In the genomic region with DNA sequence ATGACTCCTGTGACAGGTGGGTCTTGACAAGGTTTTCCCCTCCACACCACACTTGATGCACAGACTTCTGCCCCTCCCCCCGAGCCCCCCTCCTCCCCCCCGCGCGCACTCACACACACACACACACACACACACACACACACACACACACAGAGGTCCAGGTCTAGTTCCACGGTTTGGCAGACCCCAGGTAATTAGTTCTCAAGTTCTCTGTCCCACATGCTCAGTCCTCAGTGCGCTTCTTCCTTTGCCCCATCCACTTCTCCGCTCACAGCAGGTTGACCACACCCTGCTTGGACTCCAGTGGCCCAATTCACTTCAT, we compare ENCODE assay signal across 8 mouse cellular contexts. TPM values are rescaled to one million over a fixed set of nuclear protein-coding genes. Genes with fewer than 3 reads are reported as not detected.
DNase-seq lines count a peak whose midpoint lies in the region; ATAC-seq lines count a peak whose summit lies in the region.

No protein-coding gene starts in this region.

- no peak overlapping the region for H3K9ac ChIP-seq in liver, embryonic 11.5 days (ENCODE audit: low read depth, low read length)
- no peak overlapping the region for H3K9ac ChIP-seq in intestine, embryonic 15.5 days
- peak overlapping the region; percentile 66 for H3K9ac ChIP-seq in neural tube, embryonic 12.5 days

- H3K36me3 ChIP-seq in liver, embryonic 11.5 days (ENCODE audit: control insufficient read depth, insufficient read depth, low read length), result no peaks in the 10 kb centered on the region
- no peaks in the 10 kb centered on the region for H3K36me3 ChIP-seq in forebrain, embryonic 10.5 days (replicated peaks)
- no peaks in the 10 kb centered on the region for H3K36me3 ChIP-seq in intestine, embryonic 15.5 days
- no peaks in the 10 kb centered on the region for H3K36me3 ChIP-seq in neural tube, embryonic 12.5 days

- no peaks in the 10 kb centered on the region for H3K9me3 ChIP-seq in liver, embryonic 11.5 days (ENCODE audit: control insufficient read depth, low read length)
- no peaks in the 10 kb centered on the region for H3K9me3 ChIP-seq in forebrain, embryonic 10.5 days
- H3K9me3 ChIP-seq in intestine, embryonic 15.5 days, result no peaks in the 10 kb centered on the region
- no peaks in the 10 kb centered on the region for H3K9me3 ChIP-seq in neural tube, embryonic 12.5 days

- H3K4me1 ChIP-seq in liver, embryonic 11.5 days (replicated peaks; ENCODE audit: control insufficient read depth, insufficient read depth, low read length), result no peaks in the 10 kb centered on the region
- H3K4me1 ChIP-seq in forebrain, embryonic 10.5 days, result peaks cover 20% of the 10 kb centered on the region
- H3K4me1 ChIP-seq in intestine, embryonic 15.5 days (replicated peaks), result peaks cover 8% of the 10 kb centered on the region; the same call in 1 of the 2 replicates
- H3K4me1 ChIP-seq in neural tube, embryonic 12.5 days, result peaks cover 12% of the 10 kb centered on the region

- ATAC-seq in liver, embryonic 11.5 days (replicated peaks; ENCODE audit: low FRiP score), result no peak
- ATAC-seq in intestine, embryonic 15.5 days, result no peak
- no peak; the same call in none of the 2 replicates for ATAC-seq in neural tube, embryonic 12.5 days (ENCODE audit: low FRiP score, low read depth)
- ATAC-seq in granulocyte monocyte progenitor cell, adult 5-6 weeks (replicated peaks; ENCODE audit: poor library complexity, severe bottlenecking), result no peak

- peak overlapping the region; percentile 94 for H3K4me2 ChIP-seq in liver, embryonic 11.5 days
- peak overlapping the region; percentile 100 for H3K4me2 ChIP-seq in intestine, embryonic 15.5 days (replicated peaks)
- peak overlapping the region; percentile 95 for H3K4me2 ChIP-seq in neural tube, embryonic 12.5 days (replicated peaks)

- H3K4me3 ChIP-seq in liver, embryonic 11.5 days (ENCODE audit: low read depth, low read length), result peak overlapping the region; percentile 54
- H3K4me3 ChIP-seq in forebrain, embryonic 10.5 days, result peak overlapping the region; percentile 68
- peak overlapping the region; percentile 50 for H3K4me3 ChIP-seq in intestine, embryonic 15.5 days (replicated peaks)
- peak overlapping the region; percentile 49 for H3K4me3 ChIP-seq in neural tube, embryonic 12.5 days

- DNase-seq in liver, embryonic 11.5 days (ENCODE audit: low spot score), result no peak
- DNase-seq in liver, result no peak
- DNase-seq in forebrain, embryonic 10.5 days (ENCODE audit: extremely low spot score, low spot score), result no peak
- DNase-seq in right cerebral cortex, postnatal 4 days, result no peak
- no peak for DNase-seq in layer of hippocampus, adult 11-12 months (ENCODE audit: low spot score)

- H3K27ac ChIP-seq in liver, embryonic 11.5 days (ENCODE audit: low read depth, low read length), result no peak overlapping the region
- peak overlapping the region; percentile 92 for H3K27ac ChIP-seq in forebrain, embryonic 10.5 days
- H3K27ac ChIP-seq in intestine, embryonic 15.5 days, result no peak overlapping the region
- no peak overlapping the region for H3K27ac ChIP-seq in neural tube, embryonic 12.5 days

- 38% methylated on average over 7 of the region's 7 CpGs for WGBS in liver, embryonic 11.5 days
- 35% methylated on average over 7 of the region's 7 CpGs for WGBS in forebrain, embryonic 10.5 days
- WGBS in intestine, embryonic 15.5 days, result 40% methylated on average over 6 of the region's 7 CpGs
- WGBS in neural tube, embryonic 12.5 days, result 44% methylated on average over 7 of the region's 7 CpGs

- peaks cover 20% of the 10 kb centered on the region for H3K27me3 ChIP-seq in liver, embryonic 11.5 days (replicated peaks; ENCODE audit: control insufficient read depth, insufficient read depth, low read length)
- peaks cover 46% of the 10 kb centered on the region for H3K27me3 ChIP-seq in forebrain, embryonic 10.5 days (ENCODE audit: poor library complexity, severe bottlenecking)
- H3K27me3 ChIP-seq in intestine, embryonic 15.5 days (replicated peaks), result peaks cover 7% of the 10 kb centered on the region; the same call in 1 of the 2 replicates
- H3K27me3 ChIP-seq in neural tube, embryonic 12.5 days (replicated peaks), result no peaks in the 10 kb centered on the region; the same call in 1 of the 2 replicates

RNA-seq across cellular contexts. Expression of gene Rnaseh2b, which starts 0.3 kb away (rescaled TPM):
- 88.9 and 91.0 TPM in 2 replicates for polyA plus RNA-seq in liver, embryonic 11.5 days (2014; fragmentation: Nextera tagmentation; extraction: Ambion mirVana)
- 66.8 and 79.2 TPM in 2 replicates for polyA plus RNA-seq in forebrain, embryonic 10.5 days (2016; fragmentation: Nextera tagmentation; extraction: Ambion mirVana)
- 48.1 and 63.4 TPM in 2 replicates for polyA plus RNA-seq in intestine, embryonic 15.5 days (2015; fragmentation: Nextera tagmentation; extraction: Ambion mirVana)
- polyA plus RNA-seq in neural tube, embryonic 12.5 days (2016; fragmentation: Nextera tagmentation; extraction: Ambion mirVana), result 39.8 and 49.1 TPM in 2 replicates
- total RNA-seq in granulocyte monocyte progenitor cell, adult 5-6 weeks (2014; fragmentation: Nextera tagmentation), result 86.1 and 94.1 TPM in 2 replicates
- 58.5 and 60.1 TPM in 2 replicates for total RNA-seq in granulocyte monocyte progenitor cell, adult 5-6 weeks (2017)

RNA-seq across cellular contexts. Expression of gene Dleu7, which starts 0.7 kb away (rescaled TPM):
- 0.49 and 0.55 TPM in 2 replicates for polyA plus RNA-seq in liver, embryonic 11.5 days (2014; fragmentation: Nextera tagmentation; extraction: Ambion mirVana)
- polyA plus RNA-seq in forebrain, embryonic 10.5 days (2016; fragmentation: Nextera tagmentation; extraction: Ambion mirVana), result 4.0 and 5.8 TPM in 2 replicates
- polyA plus RNA-seq in intestine, embryonic 15.5 days (2015; fragmentation: Nextera tagmentation; extraction: Ambion mirVana), result 0.74 and 0.75 TPM in 2 replicates
- 3.8 and 5.5 TPM in 2 replicates for polyA plus RNA-seq in neural tube, embryonic 12.5 days (2016; fragmentation: Nextera tagmentation; extraction: Ambion mirVana)
- not detected in 2 replicates for total RNA-seq in granulocyte monocyte progenitor cell, adult 5-6 weeks (2014; fragmentation: Nextera tagmentation)
- total RNA-seq in granulocyte monocyte progenitor cell, adult 5-6 weeks (2017), result 2.2 TPM in 1 of 2 replicates, not detected in the other
